Mouse (Mus musculus): ENCODE data around the gene Plpp2. TPM values are rescaled to one million over a fixed set of nuclear protein-coding genes. Genes with fewer than 3 reads are reported as not detected.

The Plpp2 gene
- 68.7 TPM for polyA plus RNA-seq (2012; fragmentation: generic; extraction: Trizol)

DNA sequence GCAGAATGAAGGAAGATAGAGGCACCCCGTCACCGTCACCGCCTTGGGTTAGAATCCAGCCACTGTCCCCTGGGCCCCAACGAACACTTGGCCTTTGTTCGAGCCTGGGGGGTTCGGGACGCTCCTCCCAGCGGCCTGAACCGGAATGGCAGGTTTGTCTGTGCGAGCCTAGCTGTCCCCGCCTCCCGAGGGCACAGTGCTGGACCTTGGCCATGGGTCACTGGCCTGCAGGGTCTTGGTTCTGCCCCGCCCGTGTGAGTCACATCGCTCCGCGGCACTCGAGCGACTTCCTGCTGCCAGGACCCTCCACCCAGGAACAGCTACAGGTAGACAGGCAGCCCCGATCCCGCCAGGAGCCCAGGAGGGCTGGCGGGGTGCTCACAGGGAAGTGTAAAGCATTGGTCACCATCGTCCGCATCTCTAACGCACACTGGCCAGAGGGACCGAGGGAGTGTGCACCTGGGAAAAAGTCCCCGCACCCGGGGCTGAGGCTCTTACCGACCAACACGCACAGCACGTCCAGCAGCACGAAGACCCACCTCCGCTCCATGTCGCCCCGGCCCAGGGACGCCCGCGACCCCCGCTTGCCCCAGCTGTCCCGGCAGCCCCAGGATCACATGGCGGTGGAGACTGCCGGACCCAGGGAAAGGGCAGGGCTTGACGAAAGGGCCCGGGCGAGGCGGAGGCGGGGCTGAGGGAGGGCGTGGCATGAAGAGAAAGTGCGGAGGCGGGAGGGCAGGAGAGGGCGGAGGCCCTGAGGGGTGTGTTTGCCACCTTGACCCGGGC, at the start of gene Plpp2:
Gene Plpp2, minus strand, starts transcription at position 671 of the 786 bp plus-strand sequence.
- Histone ChIP-seq H3ac (ENCODE audit: control insufficient read depth, insufficient read length) (peak within 1 kb of the TSS; percentile 9), H3K79me2 (ENCODE audit: control insufficient read depth, insufficient read depth) (peaks cover 14% of the 10 kb centered on the region), H3K27me3 (ENCODE audit: control insufficient read depth, insufficient read depth, insufficient read length) (no peaks in the 10 kb centered on the region), H3K4me3 (peak within 1 kb of the TSS; percentile 57), H3K4me2 (ENCODE audit: low read depth) (peak within 1 kb of the TSS; percentile 90), H3K36me3 (ENCODE audit: control insufficient read depth, insufficient read depth) (no peaks in the 10 kb centered on the region)
- TF ChIP-seq MAX (IDR thresholded peaks at IDR 0.05; ENCODE audit: low read depth) (no peak), POLR2A (IDR thresholded peaks at IDR 0.05; ENCODE audit: insufficient read length, low read depth) (peak; percentile 80), REST (IDR thresholded peaks at IDR 0.05; ENCODE audit: insufficient read depth, insufficient read length) (no peak), POLR2AphosphoS2 (IDR thresholded peaks at IDR 0.05; ENCODE audit: insufficient read length, low read depth) (peak; percentile 61), E2F4 (IDR thresholded peaks at IDR 0.05; ENCODE audit: insufficient read depth) (no peak), TCF12 (IDR thresholded peaks at IDR 0.05; ENCODE audit: insufficient read depth, poor library complexity, severe bottlenecking) (no peak), CEBPB (IDR thresholded peaks at IDR 0.05; ENCODE audit: insufficient read depth, poor library complexity, severe bottlenecking) (no peak), USF1 (IDR thresholded peaks at IDR 0.05; ENCODE audit: low read depth) (peak; percentile 23), SRF (IDR thresholded peaks at IDR 0.05; ENCODE audit: control insufficient read depth, insufficient read length, low read depth) (no peak), MYOD1 (IDR thresholded peaks at IDR 0.05; ENCODE audit: control insufficient read depth in 1 of 3, insufficient read length in 2 of 3, low read depth in 2 of 3) (peak in 1 of 3 experiments; percentile 45), TCF3 (IDR thresholded peaks at IDR 0.05; ENCODE audit: insufficient read length, low read depth) (no peak), MYOG (IDR thresholded peaks at IDR 0.05; ENCODE audit: control insufficient read depth in 1 of 3, insufficient read depth in 1 of 3, insufficient read length in 2 of 3, low read depth in 2 of 3) (peak in 2 of 3 experiments; percentile 16 to 34)

- Histone ChIP-seq H3K4me2 (ENCODE audit: low read depth) (no peak overlapping the region), H3K36me3 (ENCODE audit: control insufficient read depth, insufficient read depth) (no peaks in the 10 kb centered on the region), H3K79me2 (ENCODE audit: control insufficient read depth, insufficient read depth) (no peaks in the 10 kb centered on the region), H3ac (ENCODE audit: control insufficient read depth, insufficient read length) (no peak overlapping the region), H3K27me3 (ENCODE audit: control insufficient read depth, insufficient read depth, insufficient read length) (peaks cover 30% of the 10 kb centered on the region), H3K4me3 (no peak overlapping the region)
- TF ChIP-seq REST (IDR thresholded peaks at IDR 0.05; ENCODE audit: insufficient read depth, insufficient read length), result no peak
- no peak for TF ChIP-seq CEBPB (IDR thresholded peaks at IDR 0.05; ENCODE audit: insufficient read depth, poor library complexity, severe bottlenecking)
- no peak for TF ChIP-seq USF1 (IDR thresholded peaks at IDR 0.05; ENCODE audit: low read depth)
Observed at GRCm38 (mm10) chr10:79581501-79581900, 47.9 kb upstream of the Plpp2 start.

- no peak overlapping the region for H3ac ChIP-seq (ENCODE audit: control insufficient read depth, insufficient read length)
- H3K79me2 ChIP-seq (ENCODE audit: control insufficient read depth, insufficient read depth), result no peaks in the 10 kb centered on the region
- TF ChIP-seq MAX (IDR thresholded peaks at IDR 0.05; ENCODE audit: low read depth) (no peak), USF1 (IDR thresholded peaks at IDR 0.05; ENCODE audit: low read depth) (no peak), MYOG (IDR thresholded peaks at IDR 0.05; ENCODE audit: control insufficient read depth in 1 of 3, insufficient read depth in 1 of 3, insufficient read length in 2 of 3, low read depth in 2 of 3) (no peak), POLR2A (IDR thresholded peaks at IDR 0.05; ENCODE audit: insufficient read length, low read depth) (no peak), REST (IDR thresholded peaks at IDR 0.05; ENCODE audit: insufficient read depth, insufficient read length) (no peak), MYOD1 (IDR thresholded peaks at IDR 0.05; ENCODE audit: control insufficient read depth in 1 of 3, insufficient read length in 2 of 3, low read depth in 2 of 3) (no peak), E2F4 (IDR thresholded peaks at IDR 0.05; ENCODE audit: insufficient read depth) (no peak), SRF (IDR thresholded peaks at IDR 0.05; ENCODE audit: control insufficient read depth, insufficient read length, low read depth) (no peak), TCF3 (IDR thresholded peaks at IDR 0.05; ENCODE audit: insufficient read length, low read depth) (no peak), TCF12 (IDR thresholded peaks at IDR 0.05; ENCODE audit: insufficient read depth, poor library complexity, severe bottlenecking) (no peak), CEBPB (IDR thresholded peaks at IDR 0.05; ENCODE audit: insufficient read depth, poor library complexity, severe bottlenecking) (no peak), POLR2AphosphoS2 (IDR thresholded peaks at IDR 0.05; ENCODE audit: insufficient read length, low read depth) (no peak)
- H3K4me2 ChIP-seq (ENCODE audit: low read depth), result no peak overlapping the region
- H3K27me3 ChIP-seq (ENCODE audit: control insufficient read depth, insufficient read depth, insufficient read length), result peaks cover 27% of the 10 kb centered on the region
- no peak overlapping the region for H3K4me3 ChIP-seq
- no peaks in the 10 kb centered on the region for H3K36me3 ChIP-seq (ENCODE audit: control insufficient read depth, insufficient read depth)
Observed at GRCm38 (mm10) chr10:79580811-79581210, 47.2 kb upstream of the Plpp2 start.

GRCm38 (mm10) chr10:79580356-79580755, 46.8 kb upstream of the Plpp2 start:
- Histone ChIP-seq H3K36me3 (ENCODE audit: control insufficient read depth, insufficient read depth) (no peaks in the 10 kb centered on the region), H3K4me2 (ENCODE audit: low read depth) (no peak overlapping the region), H3K27me3 (ENCODE audit: control insufficient read depth, insufficient read depth, insufficient read length) (peaks cover 22% of the 10 kb centered on the region), H3K79me2 (ENCODE audit: control insufficient read depth, insufficient read depth) (no peaks in the 10 kb centered on the region), H3K4me3 (no peak overlapping the region), H3ac (ENCODE audit: control insufficient read depth, insufficient read length) (no peak overlapping the region)
- no peak for TF ChIP-seq MAX (IDR thresholded peaks at IDR 0.05; ENCODE audit: low read depth)
- TF ChIP-seq MYOD1 (IDR thresholded peaks at IDR 0.05; ENCODE audit: control insufficient read depth in 1 of 3, insufficient read length in 2 of 3, low read depth in 2 of 3), result no peak
- no peak for TF ChIP-seq E2F4 (IDR thresholded peaks at IDR 0.05; ENCODE audit: insufficient read depth)
- TF ChIP-seq CEBPB (IDR thresholded peaks at IDR 0.05; ENCODE audit: insufficient read depth, poor library complexity, severe bottlenecking), result no peak
- TF ChIP-seq USF1 (IDR thresholded peaks at IDR 0.05; ENCODE audit: low read depth), result no peak
- TF ChIP-seq POLR2AphosphoS2 (IDR thresholded peaks at IDR 0.05; ENCODE audit: insufficient read length, low read depth), result no peak
- TF ChIP-seq MYOG (IDR thresholded peaks at IDR 0.05; ENCODE audit: control insufficient read depth in 1 of 3, insufficient read depth in 1 of 3, insufficient read length in 2 of 3, low read depth in 2 of 3), result no peak
- no peak for TF ChIP-seq REST (IDR thresholded peaks at IDR 0.05; ENCODE audit: insufficient read depth, insufficient read length)
- TF ChIP-seq SRF (IDR thresholded peaks at IDR 0.05; ENCODE audit: control insufficient read depth, insufficient read length, low read depth), result no peak
- no peak for TF ChIP-seq TCF12 (IDR thresholded peaks at IDR 0.05; ENCODE audit: insufficient read depth, poor library complexity, severe bottlenecking)
- no peak for TF ChIP-seq POLR2A (IDR thresholded peaks at IDR 0.05; ENCODE audit: insufficient read length, low read depth)
- TF ChIP-seq TCF3 (IDR thresholded peaks at IDR 0.05; ENCODE audit: insufficient read length, low read depth), result no peak

All from myocyte (in vitro differentiated cells).